Mouse (Mus musculus) thymus, adult 18-20 months (tissue): ENCODE data around the gene Foxf1.
A peak's percentile ranks its signal among the peaks of the same experiment; 100 is the strongest.

Experiments used
- DNase-seq, 2 experiments: peaks; one replicate each; pipeline ENCODE4 v3.0.0; 2022; ENCODE audit warnings: mixed read lengths in 2 of 2

Gene Foxf1

GRCm38 (mm10) chr8:121115136-121115535 lies 30.9 kb downstream of the Foxf1 start:
- no peak for DNase-seq

- DNase-seq, result peak; percentile 49 to 59
Observed at GRCm38 (mm10) chr8:121115948-121116347, 31.8 kb downstream of the Foxf1 start, which contains the start of gene Foxc2. Gene Foxc2 (plus strand): TSS chr8:121116171.

GRCm38 (mm10) chr8:121116591-121117185 lies 32.5 kb downstream of the Foxf1 start:
- DNase-seq, result no peak

- DNase-seq, result no peak
Observed at GRCm38 (mm10) chr8:121117186-121117651, 33.0 kb downstream of the Foxf1 start.

- no peak for DNase-seq
Observed at GRCm38 (mm10) chr8:121117906-121118305, 33.7 kb downstream of the Foxf1 start.

- no peak for DNase-seq
Observed at GRCm38 (mm10) chr8:121118634-121119420, 34.6 kb downstream of the Foxf1 start.

GRCm38 (mm10) chr8:121119635-121120455 lies 35.7 kb downstream of the Foxf1 start:
- DNase-seq, result no peak

GRCm38 (mm10) chr8:121120456-121121419 lies 36.6 kb downstream of the Foxf1 start:
- DNase-seq, result no peak

GRCm38 (mm10) chr8:121121704-121122103 lies 37.5 kb downstream of the Foxf1 start:
- no peak for DNase-seq

- DNase-seq, result no peak
Observed at GRCm38 (mm10) chr8:121122368-121122767, 38.2 kb downstream of the Foxf1 start.

GRCm38 (mm10) chr8:121123113-121123512 lies 38.9 kb downstream of the Foxf1 start:
- DNase-seq, result no peak

GRCm38 (mm10) chr8:121124547-121125239 lies 40.5 kb downstream of the Foxf1 start:
- DNase-seq, result no peak

GRCm38 (mm10) chr8:121125311-121125876 lies 41.2 kb downstream of the Foxf1 start:
- DNase-seq, result no peak

- DNase-seq, result no peak
Observed at GRCm38 (mm10) chr8:121126191-121126590, 42.0 kb downstream of the Foxf1 start.

GRCm38 (mm10) chr8:121126694-121127093 lies 42.5 kb downstream of the Foxf1 start:
- DNase-seq, result no peak

- no peak for DNase-seq
Observed at GRCm38 (mm10) chr8:121127291-121127701, 43.1 kb downstream of the Foxf1 start.

- DNase-seq, result no peak
Observed at GRCm38 (mm10) chr8:121127756-121128375, 43.7 kb downstream of the Foxf1 start, which contains the start of gene Foxl1. Gene Foxl1 (plus strand): TSS chr8:121127940.

- no peak for DNase-seq
Observed at GRCm38 (mm10) chr8:121128531-121129264, 44.5 kb downstream of the Foxf1 start.

GRCm38 (mm10) chr8:121129265-121129940 lies 45.2 kb downstream of the Foxf1 start:
- DNase-seq, result no peak
